Mouse (Mus musculus) myocyte (in vitro differentiated cells): ENCODE measurements at regions not wholly inside any gene's neighbourhood (a gene's known extent, or its start where the extent isn't known, plus 50 kb on each side); places are given as distances from the start of the nearest gene placed in this dataset.

Source experiments
- H3K27me3 ChIP-seq: one replicate; pipeline ENCODE4 v1.6.1; 2011; ENCODE audit not compliant: control insufficient read depth, insufficient read depth, insufficient read length
- H3K36me3 ChIP-seq: one replicate; pipeline ENCODE4 v1.6.1; 2011; ENCODE audit not compliant: control insufficient read depth, insufficient read depth
- H3K4me2 ChIP-seq: one replicate; pipeline ENCODE4 v1.6.1; 2011; ENCODE audit warnings: low read depth, control low read depth
- H3K4me3 ChIP-seq: one replicate; pipeline ENCODE4 v1.5.1; 2011; ENCODE audit warnings: mild to moderate bottlenecking, control low read depth, moderate library complexity
- H3K79me2 ChIP-seq: one replicate; pipeline ENCODE4 v1.6.1; 2011; ENCODE audit not compliant: control insufficient read depth, insufficient read depth
- H3ac ChIP-seq: one replicate; pipeline ENCODE4 v1.6.1; 2011; ENCODE audit not compliant: control insufficient read depth, insufficient read length
- CEBPB ChIP-seq: IDR thresholded peaks from 2 replicates; pipeline ENCODE4 v1.6.1; 2011; ENCODE audit warnings: mild to moderate bottlenecking, moderate library complexity; ENCODE audit not compliant: poor library complexity, insufficient read depth, severe bottlenecking
- E2F4 ChIP-seq: IDR thresholded peaks from one replicate; pipeline ENCODE4 v1.6.1; 2011; ENCODE audit warnings: mild to moderate bottlenecking, control low read depth, moderate library complexity; ENCODE audit not compliant: insufficient read depth
- MAX ChIP-seq: IDR thresholded peaks from one replicate; pipeline ENCODE4 v1.6.1; 2011; ENCODE audit warnings: low read depth, mild to moderate bottlenecking, control low read depth
- MYOD1 ChIP-seq, 3 experiments: IDR thresholded peaks; one replicate each; pipeline ENCODE4 v1.6.1; 2011; ENCODE audit warnings: control low read depth in 2 of 3, low read depth in 2 of 3, mild to moderate bottlenecking in 2 of 3, moderate library complexity in 1 of 3; ENCODE audit not compliant: insufficient read length in 2 of 3, control insufficient read depth in 1 of 3
- MYOG ChIP-seq, 3 experiments: IDR thresholded peaks; one replicate each; pipeline ENCODE4 v1.6.1; 2011; ENCODE audit warnings: control low read depth in 2 of 3, low read depth in 2 of 3, mild to moderate bottlenecking in 2 of 3; ENCODE audit not compliant: insufficient read length in 2 of 3, control insufficient read depth in 1 of 3, insufficient read depth in 1 of 3
- POLR2A ChIP-seq: IDR thresholded peaks from one replicate; pipeline ENCODE4 v1.6.1; 2011; ENCODE audit warnings: low read depth, mild to moderate bottlenecking, control low read depth, moderate library complexity; ENCODE audit not compliant: insufficient read length
- POLR2AphosphoS2 ChIP-seq: IDR thresholded peaks from one replicate; pipeline ENCODE4 v1.6.1; 2011; ENCODE audit warnings: low read depth, control low read depth; ENCODE audit not compliant: insufficient read length
- REST ChIP-seq: IDR thresholded peaks from one replicate; pipeline ENCODE4 v1.6.1; 2011; ENCODE audit warnings: mild to moderate bottlenecking, control low read depth, moderate library complexity; ENCODE audit not compliant: insufficient read depth, insufficient read length
- SRF ChIP-seq: IDR thresholded peaks from one replicate; pipeline ENCODE4 v1.6.1; 2011; ENCODE audit warnings: low read depth; ENCODE audit not compliant: control insufficient read depth, insufficient read length
- TCF12 ChIP-seq: IDR thresholded peaks from one replicate; pipeline ENCODE4 v1.6.1; 2011; ENCODE audit warnings: mild to moderate bottlenecking, control low read depth; ENCODE audit not compliant: poor library complexity, insufficient read depth, severe bottlenecking
- TCF3 ChIP-seq: IDR thresholded peaks from one replicate; pipeline ENCODE4 v1.6.1; 2011; ENCODE audit warnings: low read depth, control low read depth; ENCODE audit not compliant: insufficient read length
- USF1 ChIP-seq: IDR thresholded peaks from one replicate; pipeline ENCODE4 v1.6.1; 2011; ENCODE audit warnings: low read depth, mild to moderate bottlenecking, control low read depth, moderate library complexity

- TF ChIP-seq SRF (no peak), TCF12 (no peak), E2F4 (no peak), CEBPB (no peak), TCF3 (no peak), MAX (no peak), USF1 (no peak), MYOD1 (IDR thresholded peaks at IDR 0.05; ENCODE audit: control insufficient read depth in 1 of 3, insufficient read length in 2 of 3, low read depth in 2 of 3) (no peak), POLR2A (no peak)
- Histone ChIP-seq H3K79me2 (no peaks in the 10 kb centered on the region), H3K36me3 (no peaks in the 10 kb centered on the region), H3K4me3 (no peak overlapping the region), H3K4me2 (no peak overlapping the region), H3K27me3 (no peaks in the 10 kb centered on the region), H3ac (no peak overlapping the region)
Measured at GRCm38 (mm10) chr15:5414401-5414800, 170.4 kb upstream of the Ptger4 start.

- Histone ChIP-seq H3K79me2 (no peaks in the 10 kb centered on the region), H3K36me3 (no peaks in the 10 kb centered on the region), H3K4me2 (no peak overlapping the region), H3K4me3 (no peak overlapping the region), H3ac (no peak overlapping the region), H3K27me3 (no peaks in the 10 kb centered on the region)
- TF ChIP-seq USF1, result no peak
- TF ChIP-seq MYOG (IDR thresholded peaks at IDR 0.05; ENCODE audit: control insufficient read depth in 1 of 3, insufficient read depth in 1 of 3, insufficient read length in 2 of 3, low read depth in 2 of 3), result no peak
- TF ChIP-seq POLR2A, result no peak
- TF ChIP-seq SRF, result no peak
- TF ChIP-seq CEBPB, result no peak
- no peak for TF ChIP-seq TCF12
- TF ChIP-seq MAX, result no peak
Measured at GRCm38 (mm10) chr15:5416031-5416430, 172.0 kb upstream of the Ptger4 start.

- Histone ChIP-seq H3K4me2 (no peak overlapping the region), H3K27me3 (no peaks in the 10 kb centered on the region), H3K4me3 (no peak overlapping the region), H3K36me3 (no peaks in the 10 kb centered on the region), H3ac (no peak overlapping the region), H3K79me2 (no peaks in the 10 kb centered on the region)
- TF ChIP-seq CEBPB, result no peak
- TF ChIP-seq E2F4, result no peak
- no peak for TF ChIP-seq MYOG (IDR thresholded peaks at IDR 0.05; ENCODE audit: control insufficient read depth in 1 of 3, insufficient read depth in 1 of 3, insufficient read length in 2 of 3, low read depth in 2 of 3)
- no peak for TF ChIP-seq USF1
- TF ChIP-seq MYOD1 (IDR thresholded peaks at IDR 0.05; ENCODE audit: control insufficient read depth in 1 of 3, insufficient read length in 2 of 3, low read depth in 2 of 3), result no peak
- no peak for TF ChIP-seq POLR2AphosphoS2
- TF ChIP-seq TCF3, result no peak
- no peak for TF ChIP-seq SRF
- TF ChIP-seq POLR2A, result no peak
Measured at GRCm38 (mm10) chr15:5426641-5427040, 182.7 kb upstream of the Ptger4 start.

- Histone ChIP-seq H3K4me3 (no peak overlapping the region), H3K79me2 (no peaks in the 10 kb centered on the region), H3ac (no peak overlapping the region), H3K27me3 (no peaks in the 10 kb centered on the region), H3K36me3 (no peaks in the 10 kb centered on the region), H3K4me2 (no peak overlapping the region)
- no peak for TF ChIP-seq MYOG (IDR thresholded peaks at IDR 0.05; ENCODE audit: control insufficient read depth in 1 of 3, insufficient read depth in 1 of 3, insufficient read length in 2 of 3, low read depth in 2 of 3)
- no peak for TF ChIP-seq MAX
- TF ChIP-seq REST, result no peak
- no peak for TF ChIP-seq POLR2AphosphoS2
- no peak for TF ChIP-seq USF1
- TF ChIP-seq SRF, result no peak
- TF ChIP-seq MYOD1 (IDR thresholded peaks at IDR 0.05; ENCODE audit: control insufficient read depth in 1 of 3, insufficient read length in 2 of 3, low read depth in 2 of 3), result no peak
- no peak for TF ChIP-seq E2F4
- TF ChIP-seq TCF3, result no peak
- TF ChIP-seq POLR2A, result no peak
- no peak for TF ChIP-seq CEBPB
- no peak for TF ChIP-seq TCF12
Measured at GRCm38 (mm10) chr15:5427319-5428048, 183.5 kb upstream of the Ptger4 start.

- Histone ChIP-seq H3K4me3 (no peak overlapping the region), H3K4me2 (no peak overlapping the region), H3K79me2 (no peaks in the 10 kb centered on the region), H3K27me3 (no peaks in the 10 kb centered on the region), H3ac (no peak overlapping the region), H3K36me3 (no peaks in the 10 kb centered on the region)
- TF ChIP-seq SRF (no peak), E2F4 (no peak), TCF3 (no peak), POLR2A (no peak), MYOG (IDR thresholded peaks at IDR 0.05; ENCODE audit: control insufficient read depth in 1 of 3, insufficient read depth in 1 of 3, insufficient read length in 2 of 3, low read depth in 2 of 3) (no peak), POLR2AphosphoS2 (no peak), MAX (no peak), CEBPB (no peak)
Measured at GRCm38 (mm10) chr15:5432018-5432417, 188.0 kb upstream of the Ptger4 start.
